Mouse (Mus musculus) neural tube, embryonic 13.5 days (tissue): Measurements from ENCODE around the gene 2310009B15Rik. TPM values are rescaled to one million over a fixed set of nuclear protein-coding genes. Genes with fewer than 3 reads are reported as not detected.
A peak's percentile ranks its signal among the peaks of the same experiment; 100 is the strongest.
"Not testable (repeated sequence)": the region's sequence is repeated elsewhere in the genome, so short reads cannot be mapped to it uniquely, and the experiment has no call there.

ENCODE experiments used
- ATAC-seq: fragments of 200-750 bp; cut with Nextera tagmentation; 2 replicates; pipeline ENCODE4 v1.8.0; 2017; ENCODE audit warnings: low read depth, mild to moderate bottlenecking, moderate TSS enrichment, moderate library complexity
- H3K27ac ChIP-seq: fragments of 300-500 bp; sonication (generic); replicated peaks from 2 replicates; pipeline ENCODE4 v1.5.1; 2015; ENCODE audit warnings: moderate library complexity, mild to moderate bottlenecking, inconsistent platforms
- H3K27me3 ChIP-seq: fragments of 300-500 bp; sonication (generic); 2 replicates; pipeline ENCODE4 v1.6.1; 2015; ENCODE audit warnings: mild to moderate bottlenecking, inconsistent platforms
- H3K36me3 ChIP-seq: fragments of 300-500 bp; sonication (generic); 2 replicates; pipeline ENCODE4 v1.6.1; 2015; ENCODE audit warnings: mild to moderate bottlenecking, inconsistent platforms
- H3K4me1 ChIP-seq: fragments of 300-500 bp; sonication (generic); replicated peaks from 2 replicates; pipeline ENCODE4 v1.6.1; 2015; ENCODE audit warnings: inconsistent platforms
- H3K4me2 ChIP-seq: fragments of 300-500 bp; sonication (generic); 2 replicates; pipeline ENCODE4 v1.6.1; 2015; ENCODE audit warnings: inconsistent platforms, mild to moderate bottlenecking, moderate library complexity
- H3K4me3 ChIP-seq: fragments of 300-500 bp; sonication (generic); 2 replicates; pipeline ENCODE4 v1.5.1; 2015; ENCODE audit warnings: mild to moderate bottlenecking, inconsistent platforms
- H3K9ac ChIP-seq: fragments of 300-500 bp; sonication (generic); 2 replicates; pipeline ENCODE4 v1.6.1; 2015; ENCODE audit warnings: moderate library complexity, mild to moderate bottlenecking, inconsistent platforms
- H3K9me3 ChIP-seq: fragments of 300-500 bp; sonication (generic); 2 replicates; pipeline ENCODE4 v1.6.1; 2016; ENCODE audit warnings: inconsistent platforms
- WGBS: fragments of 180-500 bp; shearing (Covaris S2); methylation state at CpG from one replicate; pipeline ENCODE4 v1.1.7; 2015; 5-methylcytosine and 5-hydroxymethylcytosine counted together
- polyA plus RNA-seq: library from polyadenylated mRNA; unstranded; fragments of >200 nt; fragmentation: Nextera tagmentation; extraction: Ambion mirVana; gene quantifications from 2 replicates; pipeline ENCODE4 v1.2.1, GENCODE M21; 2015

The 2310009B15Rik gene
- polyA plus RNA-seq: 30.7 and 31.0 TPM in 2 replicates

- Histone ChIP-seq H3K27ac (peak within 1 kb of the TSS; percentile 81), H3K4me2 (peak within 1 kb of the TSS; percentile 38), H3K4me1 (peaks cover 10% of the 10 kb centered on the region), H3K4me3 (peak within 1 kb of the TSS; percentile 45), H3K9ac (peak within 1 kb of the TSS; percentile 63)
- WGBS: under 1% methylated on average over 48 of the region's 79 CpGs
- H3K9me3 ChIP-seq, H3K27me3 ChIP-seq, H3K36me3 ChIP-seq: not testable (repeated sequence)
- ATAC-seq: peak; percentile 99
Measured at GRCm38 (mm10) chr1:138856101-138856950, at the start of gene 2310009B15Rik. TSS of gene 2310009B15Rik (minus strand) at chr1:138856852.

DNA sequence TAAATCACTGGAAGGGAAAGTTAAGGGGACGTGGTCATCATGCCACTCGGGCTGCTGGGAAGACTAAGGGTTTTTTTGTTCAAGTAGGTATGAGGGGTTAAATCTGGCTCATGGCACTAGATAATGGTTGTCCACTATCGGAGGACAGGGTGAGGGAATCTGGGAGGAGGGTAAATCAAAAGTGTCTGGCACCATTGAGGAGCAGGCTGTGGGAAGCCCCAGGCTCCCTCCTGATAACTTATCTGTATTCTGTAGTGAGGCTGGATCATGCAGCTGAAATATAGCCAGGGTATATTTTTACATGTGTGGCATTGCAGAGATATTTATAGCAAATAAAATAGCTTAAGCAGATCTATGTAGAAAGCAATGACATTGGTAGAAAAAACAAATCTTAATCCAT is 49.6 kb upstream of the 2310009B15Rik start:
- no peak overlapping the region for H3K9ac ChIP-seq
- H3K9me3 ChIP-seq: no peaks in the 10 kb centered on the region
- no peaks in the 10 kb centered on the region for H3K36me3 ChIP-seq
- WGBS: 68% methylated on average over 3 of the region's 3 CpGs
- H3K27me3 ChIP-seq: no peaks in the 10 kb centered on the region
- no peak overlapping the region for H3K27ac ChIP-seq
- ATAC-seq: no peak
- H3K4me1 ChIP-seq: no peaks in the 10 kb centered on the region
- no peak overlapping the region for H3K4me3 ChIP-seq
- H3K4me2 ChIP-seq: no peak overlapping the region

DNA sequence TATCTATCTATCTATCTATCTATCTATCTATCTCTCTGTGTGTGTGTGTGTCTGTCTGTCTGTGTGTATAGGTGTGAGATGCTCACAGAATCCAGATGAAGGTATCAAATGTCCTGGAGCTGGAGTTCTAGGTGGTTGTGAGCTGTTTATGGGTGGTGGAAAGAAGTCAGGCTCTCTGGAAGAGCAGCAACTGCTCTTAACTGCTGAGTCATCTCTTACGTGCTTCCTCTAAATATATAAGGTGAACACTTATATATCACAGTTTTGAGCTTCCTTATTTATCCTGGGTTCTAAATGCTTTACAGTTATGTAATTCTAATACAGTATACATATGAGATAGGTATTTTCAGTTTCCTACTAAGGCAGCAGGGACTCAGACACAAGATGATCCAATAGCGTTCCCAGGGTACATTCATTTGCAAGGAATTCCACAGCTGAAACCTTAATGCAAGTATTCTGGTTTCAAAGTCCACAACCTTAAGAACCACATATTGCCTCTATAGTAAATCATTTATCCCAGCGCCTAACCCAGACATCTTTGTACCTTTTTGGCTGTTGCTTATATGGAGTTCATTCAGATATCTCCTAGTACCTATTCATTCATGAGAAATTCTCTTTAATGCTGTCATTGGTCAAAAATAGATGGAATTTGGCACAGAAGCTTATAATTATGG is 48.6 kb upstream of the 2310009B15Rik start:
- Histone ChIP-seq H3K9ac (no peak overlapping the region), H3K27ac (no peak overlapping the region), H3K4me1 (no peaks in the 10 kb centered on the region), H3K36me3 (no peaks in the 10 kb centered on the region), H3K4me3 (no peak overlapping the region), H3K27me3 (no peaks in the 10 kb centered on the region), H3K4me2 (no peak overlapping the region), H3K9me3 (no peaks in the 10 kb centered on the region)
- no peak for ATAC-seq
- WGBS: 94% methylated on average over 3 of the region's 3 CpGs

DNA sequence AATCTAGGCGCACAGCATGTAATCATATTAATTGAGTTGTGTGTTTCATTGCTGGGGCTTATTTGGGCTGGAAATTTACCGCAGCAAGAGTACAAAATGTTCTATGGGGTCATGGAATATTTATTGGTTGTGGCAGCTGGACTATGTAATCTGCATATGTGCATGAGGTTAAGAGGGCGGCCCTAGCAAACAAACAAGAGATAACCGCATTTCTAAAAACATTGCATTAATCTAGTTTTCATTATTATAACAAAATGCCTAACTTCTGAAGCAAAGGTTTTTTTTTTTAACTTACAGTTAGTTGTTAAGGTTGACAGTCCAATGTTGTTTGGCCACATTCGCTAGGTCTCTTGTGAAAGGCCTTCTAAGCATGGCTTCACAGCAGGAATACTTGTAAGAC is 47.2 kb upstream of the 2310009B15Rik start:
- ATAC-seq: no peak
- 95% methylated on average over 5 of the region's 5 CpGs for WGBS

DNA sequence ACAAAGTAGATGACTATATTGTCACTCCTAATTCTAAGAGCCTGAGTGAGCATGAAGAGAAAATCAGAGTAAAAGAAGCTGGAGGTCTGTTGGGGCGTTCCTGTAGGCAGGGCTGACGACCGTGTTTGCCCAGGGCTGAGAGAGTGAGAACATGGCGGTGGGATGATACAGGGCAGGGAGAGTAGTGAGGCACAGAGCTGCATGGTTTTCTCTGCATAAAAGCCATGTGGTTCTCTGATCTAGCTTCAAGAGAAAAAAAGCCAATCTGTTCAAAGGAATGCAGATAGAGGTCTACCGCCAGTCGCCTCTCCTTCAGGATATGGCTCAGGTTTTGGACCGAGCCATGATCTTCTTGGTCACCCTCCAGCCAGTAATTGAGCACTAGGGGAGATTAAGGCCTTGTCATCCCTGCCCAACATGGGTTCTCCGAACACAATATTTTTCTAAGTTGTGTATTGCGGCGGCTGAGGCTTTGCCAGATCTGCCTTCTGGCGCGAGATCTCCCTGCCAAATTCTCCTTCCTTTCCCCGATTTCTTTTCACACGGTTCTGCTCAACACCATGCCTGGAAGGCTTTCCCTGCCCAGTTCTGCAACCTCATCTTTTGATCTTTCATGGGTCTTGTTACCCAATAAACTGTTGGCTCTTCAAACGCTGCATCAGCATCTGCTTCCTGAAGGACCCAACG is 44.9 kb upstream of the 2310009B15Rik start:
- WGBS: 92% methylated on average over 16 of the region's 16 CpGs
- Histone ChIP-seq H3K4me2 (no peak overlapping the region), H3K9me3 (no peaks in the 10 kb centered on the region), H3K27ac (no peak overlapping the region), H3K4me1 (no peaks in the 10 kb centered on the region), H3K36me3 (no peaks in the 10 kb centered on the region), H3K4me3 (no peak overlapping the region), H3K9ac (no peak overlapping the region), H3K27me3 (no peaks in the 10 kb centered on the region)
- ATAC-seq: no peak

More for the DNA sequence above, 47.2 kb upstream of the 2310009B15Rik start:
- no peak overlapping the region for H3K9ac ChIP-seq
- no peak overlapping the region for H3K4me2 ChIP-seq
- no peak overlapping the region for H3K4me3 ChIP-seq
- H3K36me3 ChIP-seq: no peaks in the 10 kb centered on the region
- no peaks in the 10 kb centered on the region for H3K9me3 ChIP-seq
- no peaks in the 10 kb centered on the region for H3K27me3 ChIP-seq
- no peak overlapping the region for H3K27ac ChIP-seq
- H3K4me1 ChIP-seq: no peaks in the 10 kb centered on the region

GRCm38 (mm10) chr1:138896088-138896487 is 39.4 kb upstream of the 2310009B15Rik start:
- Histone ChIP-seq H3K36me3 (no peaks in the 10 kb centered on the region), H3K27ac (no peak overlapping the region), H3K4me1 (no peaks in the 10 kb centered on the region), H3K4me3 (no peak overlapping the region), H3K9me3 (no peaks in the 10 kb centered on the region), H3K27me3 (no peaks in the 10 kb centered on the region), H3K4me2 (no peak overlapping the region), H3K9ac (no peak overlapping the region)
- WGBS: 82% methylated on average over 3 of the region's 3 CpGs
- ATAC-seq: no peak

- no peak overlapping the region for H3K27ac ChIP-seq
- H3K27me3 ChIP-seq: no peaks in the 10 kb centered on the region
- no peaks in the 10 kb centered on the region for H3K4me1 ChIP-seq
- no peak overlapping the region for H3K4me3 ChIP-seq
- WGBS: 95% methylated on average over 14 of the region's 14 CpGs
- no peak overlapping the region for H3K9ac ChIP-seq
- H3K36me3 ChIP-seq: no peaks in the 10 kb centered on the region
- ATAC-seq: no peak
- no peak overlapping the region for H3K4me2 ChIP-seq
- H3K9me3 ChIP-seq: no peaks in the 10 kb centered on the region
Measured at GRCm38 (mm10) chr1:138877470-138878254, 21.0 kb upstream of the 2310009B15Rik start.

- no peaks in the 10 kb centered on the region for H3K9me3 ChIP-seq
- no peak for ATAC-seq
- no peak overlapping the region for H3K27ac ChIP-seq
- H3K4me2 ChIP-seq: no peak overlapping the region
- H3K9ac ChIP-seq: no peak overlapping the region
- no peaks in the 10 kb centered on the region for H3K27me3 ChIP-seq
- H3K4me1 ChIP-seq: no peaks in the 10 kb centered on the region
- 73% methylated on average over 16 of the region's 16 CpGs for WGBS
- H3K36me3 ChIP-seq: no peaks in the 10 kb centered on the region
- H3K4me3 ChIP-seq: no peak overlapping the region
Measured at GRCm38 (mm10) chr1:138876371-138877045, 19.9 kb upstream of the 2310009B15Rik start.

DNA sequence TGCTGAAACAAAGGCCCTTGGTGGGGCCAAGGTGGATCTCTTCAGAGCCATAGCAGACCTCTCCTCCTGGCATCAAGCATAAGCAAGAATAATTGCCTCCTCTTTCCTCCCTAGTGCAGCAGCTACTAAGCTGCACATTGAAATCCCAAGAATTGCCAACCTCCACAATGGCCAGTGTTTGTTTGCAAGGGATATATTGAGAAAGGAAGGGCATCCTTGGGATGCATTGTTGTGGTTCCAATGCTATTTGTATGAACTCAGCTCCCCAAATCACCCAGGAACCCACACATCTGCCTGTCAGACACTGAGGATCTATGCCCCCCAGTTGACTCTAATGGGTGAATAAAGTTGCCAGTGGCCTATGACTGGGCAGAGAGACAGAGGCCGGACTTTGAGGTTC is 5.8 kb downstream of the 2310009B15Rik start:
- no peak for ATAC-seq
- H3K4me3 ChIP-seq: no peak overlapping the region
- peaks cover 61% of the 10 kb centered on the region for H3K27me3 ChIP-seq
- H3K36me3 ChIP-seq: peaks cover 8% of the 10 kb centered on the region
- H3K9me3 ChIP-seq: no peaks in the 10 kb centered on the region
- no peak overlapping the region for H3K4me2 ChIP-seq
- peaks cover 29% of the 10 kb centered on the region for H3K4me1 ChIP-seq
- 93% methylated on average over 1 of the region's 1 CpGs for WGBS
- no peak overlapping the region for H3K27ac ChIP-seq
- no peak overlapping the region for H3K9ac ChIP-seq

DNA sequence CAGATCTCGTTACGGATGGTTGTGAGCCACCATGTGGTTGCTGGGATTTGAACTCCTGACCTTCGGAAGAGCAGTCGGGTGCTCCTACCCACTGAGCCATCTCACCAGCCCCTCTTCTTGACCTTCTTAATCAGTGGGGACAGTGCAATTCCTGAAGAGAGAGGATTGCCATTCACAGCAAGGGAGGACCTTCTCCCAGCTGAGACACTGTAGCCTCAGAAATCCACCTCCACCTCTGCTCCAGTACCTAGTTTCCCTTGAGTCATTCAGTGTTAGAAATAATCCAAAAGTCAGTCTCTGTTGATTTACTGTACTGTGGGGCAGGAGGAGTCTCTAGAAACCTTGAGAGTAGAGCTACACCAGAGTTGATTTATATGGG is 6.5 kb downstream of the 2310009B15Rik start:
- no peak for ATAC-seq
- H3K27ac ChIP-seq: no peak overlapping the region
- no peaks in the 10 kb centered on the region for H3K9me3 ChIP-seq
- no peak overlapping the region for H3K4me2 ChIP-seq
- peaks cover 25% of the 10 kb centered on the region for H3K4me1 ChIP-seq
- H3K36me3 ChIP-seq: peaks cover 8% of the 10 kb centered on the region
- H3K4me3 ChIP-seq: no peak overlapping the region
- no peak overlapping the region for H3K9ac ChIP-seq
- 21% methylated on average over 2 of the region's 4 CpGs for WGBS
- peaks cover 68% of the 10 kb centered on the region for H3K27me3 ChIP-seq

- 7% methylated on average over 8 of the region's 8 CpGs for WGBS
- no peak for ATAC-seq
- Histone ChIP-seq H3K36me3 (peaks cover 8% of the 10 kb centered on the region), H3K4me2 (no peak overlapping the region), H3K9ac (no peak overlapping the region), H3K27me3 (peaks cover 73% of the 10 kb centered on the region), H3K9me3 (no peaks in the 10 kb centered on the region), H3K4me1 (peaks cover 20% of the 10 kb centered on the region), H3K4me3 (no peak overlapping the region), H3K27ac (no peak overlapping the region)
Measured at GRCm38 (mm10) chr1:138849531-138850160, 7.0 kb downstream of the 2310009B15Rik start.
